Mouse (Mus musculus) MEL (cell line): ENCODE measurements around the gene Gata2. TPM values are rescaled to one million over a fixed set of nuclear protein-coding genes. Genes with fewer than 3 reads are reported as not detected.
A peak's percentile ranks its signal among the peaks of the same experiment; 100 is the strongest.

Experiments used
- DNase-seq: peaks from one replicate; pipeline ENCODE4 v3.0.0; 2011; ENCODE audit warnings: low read depth, low spot score
- H3K27ac ChIP-seq: 2 replicates; pipeline ENCODE4 v1.5.1; 2012; ENCODE audit warnings: low read depth, mild to moderate bottlenecking, control low read depth, low read length, moderate library complexity; ENCODE audit not compliant: control insufficient read depth
- H3K27me3 ChIP-seq, 2 experiments: fragments of 150-350 bp in 1 of 2; sonication (generic) in 1 of 2; 2 replicates each; pipeline ENCODE4 v1.6.1; 2012; ENCODE audit warnings: low read length in 2 of 2, mild to moderate bottlenecking in 2 of 2, improper control_type of control experiment in 1 of 2, moderate library complexity in 1 of 2; ENCODE audit not compliant: insufficient read depth in 2 of 2, control insufficient read depth in 1 of 2
- H3K36me3 ChIP-seq, 2 experiments: 2 replicates each; pipeline ENCODE4 v1.6.1; 2012 to 2014; ENCODE audit warnings: low read length in 2 of 2, improper control_type of control experiment in 1 of 2, inconsistent platforms in 1 of 2, mild to moderate bottlenecking in 1 of 2; ENCODE audit not compliant: insufficient read depth in 2 of 2, control insufficient read depth in 1 of 2
- H3K4me1 ChIP-seq, 2 experiments: fragments of 150-350 bp in 1 of 2; sonication (generic) in 1 of 2; 2 replicates each; pipeline ENCODE4 v1.6.1; 2012; ENCODE audit warnings: low read length in 2 of 2, improper control_type of control experiment in 1 of 2, mild to moderate bottlenecking in 1 of 2; ENCODE audit not compliant: insufficient read depth in 2 of 2, control insufficient read depth in 1 of 2
- H3K4me3 ChIP-seq, 2 experiments: fragments of 150-350 bp in 1 of 2; sonication (generic) in 1 of 2; 2 replicates each; pipeline ENCODE4 v1.5.1; 2012; ENCODE audit warnings: low read depth in 2 of 2, low read length in 2 of 2, mild to moderate bottlenecking in 2 of 2, moderate library complexity in 2 of 2, control low read depth in 1 of 2, improper control_type of control experiment in 1 of 2; ENCODE audit not compliant: control insufficient read depth in 1 of 2, insufficient read depth in 1 of 2
- H3K79me2 ChIP-seq: 2 replicates; pipeline ENCODE4 v1.6.1; 2012; ENCODE audit warnings: mild to moderate bottlenecking, low read length, moderate library complexity; ENCODE audit not compliant: control insufficient read depth, poor library complexity, insufficient read depth
- H3K9ac ChIP-seq: 2 replicates; pipeline ENCODE4 v1.6.1; 2012; ENCODE audit warnings: low read depth, mild to moderate bottlenecking, control low read depth, low read length, moderate library complexity; ENCODE audit not compliant: control insufficient read depth, poor library complexity, severe bottlenecking
- H3K9me3 ChIP-seq: fragments of 150-350 bp; sonication (generic); replicated peaks from 2 replicates; pipeline ENCODE4 v1.6.1; 2012; ENCODE audit warnings: mild to moderate bottlenecking, low read length, improper control_type of control experiment, moderate library complexity; ENCODE audit not compliant: insufficient read depth
- BHLHE40 ChIP-seq: IDR thresholded peaks from 2 replicates; pipeline ENCODE4 v1.6.1; 2012; ENCODE audit warnings: low read depth, mild to moderate bottlenecking, inconsistent platforms, low read length, improper control_type of control experiment, borderline replicate concordance
- CHD1 ChIP-seq: IDR thresholded peaks from 2 replicates; pipeline ENCODE4 v1.6.1; 2012; ENCODE audit warnings: low read depth, mild to moderate bottlenecking, inconsistent platforms, low read length, improper control_type of control experiment
- CHD2 ChIP-seq: IDR thresholded peaks from 2 replicates; pipeline ENCODE4 v1.6.1; 2011; ENCODE audit warnings: low read length, improper control_type of control experiment
- CTCF ChIP-seq, 3 experiments: IDR thresholded peaks in 2 of 3; conservative IDR thresholded peaks in 1 of 3; 2 replicates each; pipeline ENCODE4 v1.5.1; 2011 to 2012; ENCODE audit warnings: low read length in 3 of 3, low read depth in 2 of 3, mild to moderate bottlenecking in 2 of 3, improper control_type of control experiment in 1 of 3, inconsistent platforms in 1 of 3, mixed read lengths in 1 of 3, moderate library complexity in 1 of 3; ENCODE audit not compliant: control insufficient read depth in 1 of 3, insufficient read depth in 1 of 3, poor library complexity in 1 of 3, severe bottlenecking in 1 of 3
- ELF1 ChIP-seq: IDR thresholded peaks from 2 replicates; pipeline ENCODE4 v1.6.1; 2014; ENCODE audit warnings: low read depth, mild to moderate bottlenecking, inconsistent platforms, low read length, improper control_type of control experiment, moderate library complexity
- EP300 ChIP-seq, 2 experiments: IDR thresholded peaks; 2 replicates each; pipeline ENCODE4 v1.6.1; 2011; ENCODE audit warnings: improper control_type of control experiment in 2 of 2, low read length in 2 of 2, low read depth in 1 of 2, mild to moderate bottlenecking in 1 of 2
- ETS1 ChIP-seq: IDR thresholded peaks from 2 replicates; pipeline ENCODE4 v1.6.1; 2012; ENCODE audit warnings: low read depth, mild to moderate bottlenecking, inconsistent platforms, low read length, improper control_type of control experiment, moderate library complexity
- HCFC1 ChIP-seq: IDR thresholded peaks from 2 replicates; pipeline ENCODE4 v1.6.1; 2012; ENCODE audit warnings: low read depth, mild to moderate bottlenecking, inconsistent platforms, low read length, improper control_type of control experiment, moderate library complexity
- JUND ChIP-seq: IDR thresholded peaks from 2 replicates; pipeline ENCODE4 v1.6.1; 2011; ENCODE audit warnings: low read depth, mild to moderate bottlenecking, improper control_type of control experiment, low read length
- MAFK ChIP-seq: IDR thresholded peaks from 2 replicates; pipeline ENCODE4 v1.6.1; 2011; ENCODE audit warnings: low read depth, mild to moderate bottlenecking, low read length, improper control_type of control experiment, borderline replicate concordance
- MAX ChIP-seq: IDR thresholded peaks from 2 replicates; pipeline ENCODE4 v1.6.1; 2011; ENCODE audit warnings: low read length, improper control_type of control experiment
- MAZ ChIP-seq: IDR thresholded peaks from 2 replicates; pipeline ENCODE4 v1.6.1; 2012; ENCODE audit warnings: low read depth, mild to moderate bottlenecking, inconsistent platforms, low read length, improper control_type of control experiment
- MEF2A ChIP-seq: IDR thresholded peaks from 2 replicates; pipeline ENCODE4 v1.6.1; 2014; ENCODE audit warnings: low read depth, mild to moderate bottlenecking, inconsistent platforms, low read length, improper control_type of control experiment; ENCODE audit not compliant: poor library complexity, insufficient replicate concordance, severe bottlenecking; ENCODE audit errors: extremely low read depth
- MXI1 ChIP-seq: IDR thresholded peaks from 2 replicates; pipeline ENCODE4 v1.6.1; 2011; ENCODE audit warnings: mild to moderate bottlenecking, low read depth, low read length, improper control_type of control experiment
- MYB ChIP-seq: IDR thresholded peaks from 2 replicates; pipeline ENCODE4 v1.6.1; 2011; ENCODE audit warnings: mild to moderate bottlenecking, low read depth, low read length, improper control_type of control experiment
- NRF1 ChIP-seq: IDR thresholded peaks from 2 replicates; pipeline ENCODE4 v1.6.1; 2014; ENCODE audit warnings: low read depth, mild to moderate bottlenecking, inconsistent platforms, low read length, improper control_type of control experiment, moderate library complexity; ENCODE audit not compliant: poor library complexity, insufficient read depth, severe bottlenecking
- POLR2A ChIP-seq, 2 experiments: IDR thresholded peaks; 2 replicates each; pipeline ENCODE4 v1.6.1; 2011 to 2012; ENCODE audit warnings: low read length in 2 of 2, mild to moderate bottlenecking in 2 of 2, control low read depth in 1 of 2, improper control_type of control experiment in 1 of 2, low read depth in 1 of 2, moderate library complexity in 1 of 2; ENCODE audit not compliant: control insufficient read depth in 1 of 2, insufficient read depth in 1 of 2, poor library complexity in 1 of 2
- POLR2AphosphoS2 ChIP-seq: IDR thresholded peaks from 2 replicates; pipeline ENCODE4 v1.6.1; 2011; ENCODE audit warnings: low read length, improper control_type of control experiment
- RCOR1 ChIP-seq: IDR thresholded peaks from 2 replicates; pipeline ENCODE4 v1.6.1; 2012; ENCODE audit warnings: low read depth, mild to moderate bottlenecking, inconsistent platforms, low read length, improper control_type of control experiment
- SIN3A ChIP-seq: IDR thresholded peaks from 2 replicates; pipeline ENCODE4 v1.6.1; 2012; ENCODE audit warnings: low read length, improper control_type of control experiment, inconsistent platforms
- SMC3 ChIP-seq: IDR thresholded peaks from 2 replicates; pipeline ENCODE4 v1.6.1; 2011; ENCODE audit warnings: low read depth, low read length, improper control_type of control experiment
- TBP ChIP-seq: IDR thresholded peaks from 2 replicates; pipeline ENCODE4 v1.8.0; 2011; ENCODE audit warnings: low read depth, low read length, improper control_type of control experiment
- TCF12 ChIP-seq: IDR thresholded peaks from 2 replicates; pipeline ENCODE4 v1.6.1; 2014; ENCODE audit warnings: low read depth, mild to moderate bottlenecking, inconsistent platforms, low read length, improper control_type of control experiment, moderate library complexity
- USF2 ChIP-seq, 2 experiments: IDR thresholded peaks; 2 replicates each; pipeline ENCODE4 v1.6.1; 2011 to 2012; ENCODE audit warnings: improper control_type of control experiment in 2 of 2, low read length in 2 of 2, borderline replicate concordance in 1 of 2, inconsistent platforms in 1 of 2, low read depth in 1 of 2, mild to moderate bottlenecking in 1 of 2; ENCODE audit not compliant: insufficient read depth in 1 of 2
- ZC3H11A ChIP-seq: IDR thresholded peaks from 2 replicates; pipeline ENCODE4 v1.6.1; 2012; ENCODE audit warnings: low read depth, mild to moderate bottlenecking, inconsistent platforms, low read length, improper control_type of control experiment
- ZKSCAN1 ChIP-seq: IDR thresholded peaks from 2 replicates; pipeline ENCODE4 v1.6.1; 2012; ENCODE audit warnings: low read depth, mild to moderate bottlenecking, inconsistent platforms, low read length, improper control_type of control experiment, moderate library complexity
- ZMIZ1 ChIP-seq: IDR thresholded peaks from 2 replicates; pipeline ENCODE4 v1.6.1; 2012; ENCODE audit warnings: low read depth, mild to moderate bottlenecking, inconsistent platforms, low read length, improper control_type of control experiment, moderate library complexity
- ZNF384 ChIP-seq: IDR thresholded peaks from 2 replicates; pipeline ENCODE4 v1.6.1; 2012; ENCODE audit warnings: low read depth, mild to moderate bottlenecking, inconsistent platforms, low read length, improper control_type of control experiment
- polyA plus RNA-seq, 2 experiments: library from polyadenylated mRNA; stranded (reverse) in 1 of 2; unstranded in 1 of 2; fragments of >175 nt in 1 of 2; fragments of >200 nt in 1 of 2; gene quantifications; 2 replicates each; pipeline versions ENCODE4 v1.2.1 to v1.2.4; 2012; ENCODE audit warnings: low replicate concordance in 2 of 2, low read depth in 1 of 2; ENCODE audit not compliant: insufficient read length in 2 of 2, insufficient read depth in 1 of 2, missing spikeins in 1 of 2
- total RNA-seq: library from RNA; depleted of rRNA; stranded (reverse); fragments of 300-350 nt; gene quantifications from 2 replicates; pipeline ENCODE4 v1.2.3, GENCODE M21; 2012

The Gata2 gene
- total and polyA plus RNA-seq, 3 experiments: 7.7 to 12.4 TPM; not detected in 1

DNA sequence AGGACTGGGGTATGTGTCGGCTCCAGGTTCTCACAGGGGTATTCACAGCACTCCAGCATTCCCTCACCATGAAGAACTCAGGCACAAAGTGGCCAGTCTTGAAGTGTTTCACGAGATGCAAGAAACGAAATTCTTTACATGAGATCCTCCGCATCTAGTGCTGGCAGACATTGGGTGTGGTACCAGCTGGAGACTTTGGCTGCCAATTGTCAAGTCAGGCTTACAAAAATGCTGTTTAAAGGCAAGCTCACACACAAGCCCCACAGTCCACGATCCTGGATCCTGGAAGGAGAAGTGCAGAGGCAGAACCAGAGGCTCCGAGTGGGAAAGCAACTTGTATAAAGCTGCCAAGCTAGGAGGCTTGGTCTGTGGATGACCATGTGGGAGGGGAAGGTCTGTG, 5.5 kb upstream of the Gata2 start:
- TF ChIP-seq MAX: no peak
- TF ChIP-seq TCF12: no peak
- TF ChIP-seq CHD1: no peak
- no peak for TF ChIP-seq POLR2AphosphoS2
- TF ChIP-seq POLR2A (IDR thresholded peaks at IDR 0.05; ENCODE audit: control insufficient read depth in 1 of 2, insufficient read depth in 1 of 2, low read depth in 1 of 2, low read length in 2 of 2, poor library complexity in 1 of 2): no peak
- no peak for TF ChIP-seq TBP
- no peak for TF ChIP-seq HCFC1
- no peak for TF ChIP-seq EP300 (IDR thresholded peaks at IDR 0.05; ENCODE audit: low read depth in 1 of 2, low read length in 2 of 2)
- TF ChIP-seq CHD2: no peak
- no peak for TF ChIP-seq ZC3H11A
- TF ChIP-seq SMC3: no peak
- TF ChIP-seq MXI1: no peak
- TF ChIP-seq ZNF384: no peak
- no peak for TF ChIP-seq ELF1
- no peak for TF ChIP-seq MAFK
- no peak for TF ChIP-seq BHLHE40
- TF ChIP-seq MEF2A: no peak
- TF ChIP-seq ZKSCAN1: no peak
- TF ChIP-seq ETS1: no peak
- no peak overlapping the region for H3K27ac ChIP-seq
- no peak overlapping the region for H3K9ac ChIP-seq
- H3K36me3 ChIP-seq: peaks cover 0 to 21% of the 10 kb centered on the region in 2 experiments; a peak in 2 of 4 replicates
- H3K9me3 ChIP-seq: no peaks in the 10 kb centered on the region
- H3K4me1 ChIP-seq: peaks cover 7 to 36% of the 10 kb centered on the region in 2 experiments
- H3K79me2 ChIP-seq: peaks cover 9% of the 10 kb centered on the region
- H3K4me3 ChIP-seq: no peak overlapping the region
- DNase-seq: no peak
- H3K27me3 ChIP-seq: no peaks in the 10 kb centered on the region

DNA sequence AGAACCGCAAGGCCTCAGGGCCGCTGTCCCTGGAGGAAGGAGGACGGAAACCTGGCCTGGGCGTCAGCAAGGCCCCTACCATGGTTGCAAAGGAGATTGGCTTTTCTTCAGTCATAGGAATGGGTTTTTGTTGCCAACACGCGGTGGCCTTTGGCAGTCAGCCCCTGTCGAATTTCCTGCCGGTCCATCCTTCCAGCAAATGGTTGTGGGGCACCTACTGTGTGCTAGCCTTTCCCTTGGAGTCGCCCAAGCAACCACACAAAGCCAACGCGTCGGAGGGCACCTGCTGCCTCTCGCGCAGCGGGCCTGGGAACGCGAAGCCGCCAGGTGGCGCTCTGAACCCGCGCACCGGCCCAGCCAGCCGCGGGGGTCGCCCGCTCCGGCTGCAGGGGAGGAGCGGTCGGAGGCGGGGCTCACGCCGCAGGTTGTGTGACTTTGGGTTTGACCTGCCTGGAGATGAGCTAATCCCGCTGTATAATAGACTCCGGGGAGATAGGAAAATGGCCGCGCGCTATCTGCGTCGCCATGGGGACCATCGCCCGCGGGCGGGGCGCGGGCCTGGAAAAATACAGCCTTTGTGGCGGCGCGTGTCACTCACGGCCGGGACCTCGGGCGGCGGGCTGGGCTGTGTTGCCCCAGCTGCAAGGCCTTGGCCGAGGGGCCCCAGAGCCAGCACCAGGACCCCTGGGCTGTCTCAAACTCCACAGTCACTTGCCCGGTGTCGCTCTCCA, 4.2 kb upstream of the Gata2 start:
- Histone ChIP-seq H3K36me3 (peaks cover 0 to 21% of the 10 kb centered on the region in 2 experiments; a peak in 2 of 4 replicates), H3K4me1 (peaks cover 8 to 39% of the 10 kb centered on the region in 2 experiments), H3K9me3 (no peaks in the 10 kb centered on the region), H3K79me2 (peaks cover 19% of the 10 kb centered on the region), H3K27ac (peak overlapping the region; percentile 90), H3K27me3 (no peaks in the 10 kb centered on the region), H3K4me3 (peak overlapping the region; percentile 27 to 56), H3K9ac (peak overlapping the region; percentile 76)
- DNase-seq: peak; percentile 95
- TF ChIP-seq USF2 (IDR thresholded peaks at IDR 0.05; ENCODE audit: borderline replicate concordance in 1 of 2, insufficient read depth in 1 of 2, low read depth in 1 of 2, low read length in 2 of 2) (no peak), SIN3A (peak; percentile 91), HCFC1 (peak; percentile 70), MAZ (peak; percentile 97), ZMIZ1 (peak; percentile 80), CTCF (IDR thresholded peaks at IDR 0.05 in 2 of 3, conservative IDR thresholded peaks at IDR 0.05 in 1 of 3; ENCODE audit: control insufficient read depth in 1 of 3, insufficient read depth in 1 of 3, low read depth in 2 of 3, low read length in 3 of 3, poor library complexity in 1 of 3, severe bottlenecking in 1 of 3) (peak; percentile 76 to 98 (median 97)), POLR2AphosphoS2 (no peak), TBP (peak; percentile 16; the same call in 1 of the 2 replicates), MAX (peak; percentile 27; the same call in 1 of the 2 replicates), ZKSCAN1 (peak; percentile 95), RCOR1 (peak; percentile 34; the same call in 1 of the 2 replicates), MEF2A (no peak), ZC3H11A (peak; percentile 94), BHLHE40 (no peak), ZNF384 (no peak), ETS1 (peak; percentile 78), NRF1 (no peak; the same call in 1 of the 2 replicates), SMC3 (peak; percentile 99), MYB (no peak), JUND (no peak), ELF1 (peak; percentile 72)
